In the genomic region with DNA sequence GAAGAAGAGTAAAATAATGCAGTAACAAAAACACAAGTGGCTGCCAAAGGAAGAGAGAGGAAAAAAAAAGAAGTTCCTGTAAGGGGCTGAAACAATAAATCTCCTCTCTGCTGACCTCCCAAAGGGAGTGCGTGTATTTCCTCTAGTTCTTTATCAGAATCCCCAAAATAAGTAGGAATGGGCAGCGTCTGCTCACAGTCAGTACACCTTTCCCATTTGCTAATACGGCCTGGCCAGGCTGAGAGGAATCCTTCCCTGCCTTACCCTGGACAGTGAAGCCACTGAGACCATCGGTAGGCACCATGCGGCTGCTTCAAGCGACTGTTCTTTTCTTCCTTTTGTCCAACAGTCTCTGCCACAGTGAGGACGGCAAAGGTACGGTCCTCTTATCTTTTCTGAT, we compare ENCODE assay signal across 10 mouse cellular contexts. TPM values are rescaled to one million over a fixed set of nuclear protein-coding genes. Genes with fewer than 3 reads are reported as not detected.
DNase-seq lines count a peak whose midpoint lies in the region; ATAC-seq lines count a peak whose summit lies in the region.
"Had no signal": no experiment of that assay in that cellular context is flagged by ENCODE, and none has a peak within 500 bp of the region (broad histone marks: within the 10 kb centered on the region; RNA-seq: fewer than 3 reads in every experiment).

A gene (plus strand): TSS at position 130 of the 400 bp plus-strand sequence.

- WGBS in embryonic facial prominence, embryonic 13.5 days = 70% methylated on average over 8 of the region's 8 CpGs
- 57% methylated on average over 8 of the region's 8 CpGs for WGBS in hindbrain, embryonic 10.5 days
- WGBS in limb, embryonic 12.5 days = 69% methylated on average over 8 of the region's 8 CpGs

- H3K27ac ChIP-seq in embryonic facial prominence, embryonic 13.5 days = no peak within 1 kb of the TSS
- peak within 1 kb of the TSS; percentile 56; the same call in 1 of the 2 replicates for H3K27ac ChIP-seq in hindbrain, embryonic 10.5 days
- no peak within 1 kb of the TSS for H3K27ac ChIP-seq in limb, embryonic 12.5 days

- H3K36me3 ChIP-seq in embryonic facial prominence, embryonic 13.5 days = no peaks in the 10 kb centered on the region
- no peaks in the 10 kb centered on the region for H3K36me3 ChIP-seq in hindbrain, embryonic 10.5 days
- H3K36me3 ChIP-seq in limb, embryonic 12.5 days = no peaks in the 10 kb centered on the region

- H3K9me3 ChIP-seq in embryonic facial prominence, embryonic 13.5 days = no peaks in the 10 kb centered on the region
- no peaks in the 10 kb centered on the region for H3K9me3 ChIP-seq in hindbrain, embryonic 10.5 days
- H3K9me3 ChIP-seq in limb, embryonic 12.5 days = no peaks in the 10 kb centered on the region

- H3K4me1 ChIP-seq in embryonic facial prominence, embryonic 13.5 days = no peaks in the 10 kb centered on the region
- H3K4me1 ChIP-seq in hindbrain, embryonic 10.5 days (replicated peaks) = no peaks in the 10 kb centered on the region
- no peaks in the 10 kb centered on the region for H3K4me1 ChIP-seq in limb, embryonic 12.5 days (replicated peaks)

- ATAC-seq in embryonic facial prominence, embryonic 13.5 days (ENCODE audit: insufficient number of reproducible peaks, insufficient read depth, low FRiP score, low TSS enrichment, low read depth) = no peak
- no peak for ATAC-seq in limb, embryonic 12.5 days (ENCODE audit: insufficient number of reproducible peaks, insufficient read depth, low FRiP score, low TSS enrichment, low read depth)
- ATAC-seq in monocyte, adult 5-6 weeks (replicated peaks; ENCODE audit: insufficient number of reproducible peaks, low FRiP score, low TSS enrichment, poor library complexity, severe bottlenecking) = no peak

- H3K4me2 ChIP-seq in embryonic facial prominence, embryonic 13.5 days = no peak within 1 kb of the TSS
- H3K4me2 ChIP-seq in limb, embryonic 12.5 days = no peak within 1 kb of the TSS

- intact Hi-C loops in gastrocnemius, postnatal 14 days (cut with DNase I; ENCODE audit: low total_unique reads) = no loop called here
- intact Hi-C loops in gastrocnemius, postnatal 36 days (cut with DNase I) = no loop called here

- no peaks in the 10 kb centered on the region for H3K27me3 ChIP-seq in embryonic facial prominence, embryonic 13.5 days
- H3K27me3 ChIP-seq in hindbrain, embryonic 10.5 days (ENCODE audit: insufficient read depth, poor library complexity, severe bottlenecking) = no peaks in the 10 kb centered on the region
- H3K27me3 ChIP-seq in limb, embryonic 12.5 days = no peaks in the 10 kb centered on the region
- H3K27me3 ChIP-seq: CH12.LX had no signal

- H3K9ac ChIP-seq in embryonic facial prominence, embryonic 13.5 days = no peak within 1 kb of the TSS
- no peak within 1 kb of the TSS for H3K9ac ChIP-seq in limb, embryonic 12.5 days (replicated peaks)

- DNase-seq in gastrocnemius, postnatal 14 days = peak; percentile 3
- no peak for DNase-seq in gastrocnemius, postnatal 36 days
- no peak for DNase-seq in hindbrain, embryonic 10.5 days (ENCODE audit: low spot score)
- DNase-seq in ovary, postnatal 14 days (ENCODE audit: low spot score) = no peak
- no peak for DNase-seq in retina, postnatal 1 day

- no peak within 1 kb of the TSS for H3K4me3 ChIP-seq in embryonic facial prominence, embryonic 13.5 days
- no peak within 1 kb of the TSS for H3K4me3 ChIP-seq in hindbrain, embryonic 10.5 days
- H3K4me3 ChIP-seq in limb, embryonic 12.5 days (replicated peaks) = no peak within 1 kb of the TSS
- H3K4me3 ChIP-seq: erythroblast, embryonic 14.5 days had no signal

RNA-seq across cellular contexts. Expression of the gene that starts here (rescaled TPM):
- total RNA-seq in gastrocnemius, postnatal 14 days (2021) = 10 to 100 TPM; 22.5 to 26.8 TPM
- 10 to 100 TPM in 1 of 2 experiments, 1 to 10 TPM in 1; 7.2 to 11.3 TPM for total RNA-seq in gastrocnemius, postnatal 36 days (2021)
- 26.0 and 35.8 TPM in 2 replicates for polyA plus RNA-seq in embryonic facial prominence, embryonic 13.5 days (2015; fragmentation: Nextera tagmentation; extraction: Ambion mirVana)
- 20.7 and 25.0 TPM in 2 replicates for polyA plus RNA-seq in hindbrain, embryonic 10.5 days (2016; fragmentation: Nextera tagmentation; extraction: Ambion mirVana)
- 23.0 and 26.3 TPM in 2 replicates for polyA plus RNA-seq in limb, embryonic 12.5 days (2016; fragmentation: Nextera tagmentation; extraction: Ambion mirVana)
- not detected in 3 replicates for total RNA-seq in monocyte, adult 5-6 weeks (2017)
- total RNA-seq: CH12.LX had no signal
- polyA plus RNA-seq: erythroblast, embryonic 14.5 days had no signal
